Mouse (Mus musculus) liver, embryonic 16.5 days (tissue): Measurements from ENCODE around the gene Med12l. TPM values are rescaled to one million over a fixed set of nuclear protein-coding genes. Genes with fewer than 3 reads are reported as not detected.

Experiments used
- ATAC-seq: fragments of 200-750 bp; cut with Nextera tagmentation; 2 replicates; pipeline ENCODE4 v1.8.0; 2017; ENCODE audit warnings: low read depth, mild to moderate bottlenecking, moderate number of reproducible peaks, moderate library complexity
- H3K27ac ChIP-seq: fragments of 300-500 bp; sonication (generic); 2 replicates; pipeline ENCODE4 v1.5.1; 2014; ENCODE audit warnings: mild to moderate bottlenecking, low read length
- H3K27me3 ChIP-seq: fragments of 300-500 bp; sonication (generic); 2 replicates; pipeline ENCODE4 v1.6.1; 2014; ENCODE audit warnings: low read depth, low read length, mixed read lengths; ENCODE audit not compliant: control insufficient read depth, insufficient read depth
- H3K36me3 ChIP-seq: fragments of 300-500 bp; sonication (generic); 2 replicates; pipeline ENCODE4 v1.6.1; 2014; ENCODE audit warnings: mild to moderate bottlenecking; ENCODE audit not compliant: control insufficient read depth, insufficient read depth
- H3K4me1 ChIP-seq: fragments of 300-500 bp; sonication (generic); 2 replicates; pipeline ENCODE4 v1.6.1; 2014; ENCODE audit warnings: low read depth, low read length, mixed read lengths; ENCODE audit not compliant: control insufficient read depth
- H3K4me2 ChIP-seq: fragments of 300-500 bp; sonication (generic); 2 replicates; pipeline ENCODE4 v1.6.1; 2014; ENCODE audit warnings: low read depth, low read length, mixed read lengths
- H3K4me3 ChIP-seq: fragments of 300-500 bp; sonication (generic); 2 replicates; pipeline ENCODE4 v1.5.1; 2014; ENCODE audit warnings: low read depth, mild to moderate bottlenecking, low read length
- H3K9ac ChIP-seq: fragments of 300-500 bp; sonication (generic); 2 replicates; pipeline ENCODE4 v1.6.1; 2014; ENCODE audit warnings: low read depth, low read length
- H3K9me3 ChIP-seq: fragments of 300-500 bp; sonication (generic); replicated peaks from 2 replicates; pipeline ENCODE4 v1.6.1; 2016; ENCODE audit warnings: low read length; ENCODE audit not compliant: control insufficient read depth
- WGBS: fragments of 180-500 bp; shearing (Covaris S2); extraction: QIAGEN DNeasy Blood & Tissue Kit; methylation state at CpG from one replicate; pipeline ENCODE4 v1.1.7; 2014; ENCODE audit not compliant: insufficient replicate concordance; 5-methylcytosine and 5-hydroxymethylcytosine counted together
- polyA plus RNA-seq: library from polyadenylated mRNA; unstranded; fragments of >200 nt; fragmentation: Nextera tagmentation; extraction: Ambion mirVana; gene quantifications from 2 replicates; pipeline ENCODE4 v1.2.1, GENCODE M21; 2015

The Med12l gene
- polyA plus RNA-seq, 1 experiment from 2014 or later, result 0.73 TPM

DNA sequence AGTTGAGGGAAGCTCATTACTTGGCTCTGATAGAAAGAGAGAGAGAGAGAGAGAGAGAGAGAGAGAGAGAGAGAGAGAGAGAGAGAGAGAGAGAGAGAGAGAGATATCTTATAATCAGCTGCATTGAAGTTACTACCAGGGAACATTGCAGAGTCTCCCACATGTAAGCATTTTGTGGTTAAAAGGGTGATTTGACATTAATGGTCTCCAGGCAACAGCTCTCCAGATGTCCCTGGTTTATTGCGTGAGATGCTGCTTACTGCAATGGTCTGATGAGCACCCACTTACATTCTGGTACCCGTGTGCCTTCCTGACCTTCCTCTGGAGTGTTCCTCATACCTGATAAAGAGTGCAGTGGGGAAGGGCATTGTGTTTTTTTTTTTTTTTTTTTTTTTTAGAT, 149.3 kb downstream of the Med12l start:
- H3K36me3 ChIP-seq, result no peaks in the 10 kb centered on the region
- H3K27ac ChIP-seq, result no peak overlapping the region
- no peaks in the 10 kb centered on the region for H3K4me1 ChIP-seq
- no peaks in the 10 kb centered on the region for H3K27me3 ChIP-seq
- WGBS, result 46% methylated on average over 2 of the region's 2 CpGs
- no peaks in the 10 kb centered on the region for H3K9me3 ChIP-seq
- H3K4me2 ChIP-seq, result no peak overlapping the region
- H3K9ac ChIP-seq, result no peak overlapping the region
- no peak for ATAC-seq
- no peak overlapping the region for H3K4me3 ChIP-seq

DNA sequence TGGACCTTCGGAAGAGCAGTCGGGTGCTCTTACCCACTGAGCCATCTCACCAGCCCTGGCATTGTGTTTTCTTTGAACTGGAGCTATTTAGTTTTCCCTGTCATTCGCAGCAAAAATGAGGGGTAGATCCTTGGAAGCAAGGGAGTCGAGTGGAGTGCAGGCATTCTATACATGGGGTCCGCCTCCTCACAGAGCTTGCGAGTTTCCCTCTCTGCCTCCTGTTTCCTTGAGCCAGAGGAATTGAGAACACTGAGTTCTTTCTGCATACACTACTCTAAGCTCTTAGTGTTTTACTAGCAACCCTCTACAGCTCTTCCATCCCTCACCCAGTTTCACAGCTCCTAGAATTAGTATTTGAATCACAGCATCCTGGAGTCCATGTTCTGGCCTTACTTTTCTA, 149.8 kb downstream of the Med12l start:
- Histone ChIP-seq H3K27ac (no peak overlapping the region), H3K9ac (no peak overlapping the region), H3K4me3 (no peak overlapping the region), H3K9me3 (no peaks in the 10 kb centered on the region), H3K4me2 (no peak overlapping the region), H3K4me1 (no peaks in the 10 kb centered on the region), H3K27me3 (no peaks in the 10 kb centered on the region), H3K36me3 (no peaks in the 10 kb centered on the region)
- no peak for ATAC-seq
- 75% methylated on average over 6 of the region's 6 CpGs for WGBS

DNA sequence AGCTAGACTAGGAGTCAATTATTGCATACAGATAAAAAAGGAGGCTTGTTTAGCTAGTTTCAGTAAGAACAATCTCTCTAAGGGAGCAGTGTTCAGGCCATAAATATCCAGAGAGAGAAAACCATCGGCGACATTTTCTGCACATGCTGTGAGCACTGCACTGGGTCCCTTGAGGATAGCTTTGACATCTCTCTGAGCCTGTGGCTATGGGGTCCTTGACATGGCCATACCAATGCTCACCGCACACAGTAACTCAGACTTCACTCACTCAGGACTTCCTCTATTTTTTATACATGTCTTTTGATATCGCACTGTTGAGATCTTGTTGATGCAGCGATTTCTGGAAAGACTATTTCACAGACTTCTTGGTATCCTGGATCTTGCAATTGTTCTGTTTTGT, 151.4 kb downstream of the Med12l start:
- Histone ChIP-seq H3K4me1 (no peaks in the 10 kb centered on the region), H3K36me3 (no peaks in the 10 kb centered on the region), H3K27ac (no peak overlapping the region), H3K9ac (no peak overlapping the region), H3K4me3 (no peak overlapping the region), H3K9me3 (no peaks in the 10 kb centered on the region), H3K4me2 (no peak overlapping the region), H3K27me3 (no peaks in the 10 kb centered on the region)
- ATAC-seq, result no peak
- WGBS, result 72% methylated on average over 5 of the region's 5 CpGs

DNA sequence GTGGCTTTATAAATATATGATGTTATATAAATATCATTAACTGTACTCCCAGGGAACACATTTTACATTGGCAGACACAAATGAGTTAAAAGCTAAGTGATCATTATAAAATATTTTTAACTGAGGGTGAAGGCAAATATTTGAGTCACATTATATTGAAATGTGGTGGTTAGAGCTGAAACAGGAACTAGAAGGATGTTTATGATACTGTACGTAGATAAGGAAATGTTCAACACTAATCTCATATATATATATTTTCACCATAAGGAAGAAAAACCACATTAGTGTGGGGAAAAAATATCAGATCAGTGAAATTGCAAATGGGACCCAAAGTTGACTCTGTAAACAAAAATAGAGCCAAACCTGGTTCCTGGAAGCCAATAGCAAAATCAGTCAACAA, 154.8 kb downstream of the Med12l start:
- H3K9ac ChIP-seq, result no peak overlapping the region
- no peaks in the 10 kb centered on the region for H3K4me1 ChIP-seq
- no peak overlapping the region for H3K4me3 ChIP-seq
- no peaks in the 10 kb centered on the region for H3K27me3 ChIP-seq
- ATAC-seq, result no peak
- no peak overlapping the region for H3K27ac ChIP-seq
- no peaks in the 10 kb centered on the region for H3K9me3 ChIP-seq
- H3K4me2 ChIP-seq, result no peak overlapping the region
- WGBS, result 33% methylated on average over 1 of the region's 1 CpGs
- H3K36me3 ChIP-seq, result no peaks in the 10 kb centered on the region

DNA sequence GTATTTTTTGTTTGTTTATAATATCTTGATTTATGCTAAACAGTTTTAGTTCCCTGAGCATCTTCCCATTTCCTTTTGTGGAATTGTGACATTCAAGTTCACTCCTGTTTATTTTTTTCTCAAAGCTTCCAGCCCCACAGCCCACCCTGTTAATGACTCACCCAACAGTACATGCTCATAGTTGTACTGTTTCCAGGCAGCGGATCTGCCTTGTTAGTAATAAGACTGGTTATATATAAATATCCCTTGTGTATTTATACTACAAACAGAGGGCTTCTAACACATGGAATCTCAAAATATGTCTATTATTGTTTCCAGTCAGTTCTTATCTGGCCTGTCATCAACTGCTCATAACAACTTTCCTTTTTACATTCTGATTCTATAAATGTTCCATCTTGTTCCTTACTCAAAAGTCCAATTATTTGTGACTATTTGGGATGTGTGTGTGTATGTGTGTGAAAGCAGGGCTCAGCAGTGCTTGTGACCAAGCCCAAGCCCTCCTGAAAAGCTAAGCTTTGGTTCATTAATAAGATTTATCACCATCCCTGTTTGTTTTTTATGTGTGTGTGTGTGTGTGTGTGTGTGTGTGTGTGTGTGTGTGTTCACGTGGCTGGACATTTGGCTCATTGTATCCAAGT, 161.9 kb downstream of the Med12l start:
- WGBS, result 58% methylated on average over 2 of the region's 2 CpGs
- no peak overlapping the region for H3K4me3 ChIP-seq
- no peaks in the 10 kb centered on the region for H3K27me3 ChIP-seq
- ATAC-seq, result no peak
- no peak overlapping the region for H3K27ac ChIP-seq
- no peak overlapping the region for H3K4me2 ChIP-seq
- H3K9ac ChIP-seq, result no peak overlapping the region
- no peaks in the 10 kb centered on the region for H3K4me1 ChIP-seq
- H3K36me3 ChIP-seq, result no peaks in the 10 kb centered on the region
- H3K9me3 ChIP-seq, result no peaks in the 10 kb centered on the region

DNA sequence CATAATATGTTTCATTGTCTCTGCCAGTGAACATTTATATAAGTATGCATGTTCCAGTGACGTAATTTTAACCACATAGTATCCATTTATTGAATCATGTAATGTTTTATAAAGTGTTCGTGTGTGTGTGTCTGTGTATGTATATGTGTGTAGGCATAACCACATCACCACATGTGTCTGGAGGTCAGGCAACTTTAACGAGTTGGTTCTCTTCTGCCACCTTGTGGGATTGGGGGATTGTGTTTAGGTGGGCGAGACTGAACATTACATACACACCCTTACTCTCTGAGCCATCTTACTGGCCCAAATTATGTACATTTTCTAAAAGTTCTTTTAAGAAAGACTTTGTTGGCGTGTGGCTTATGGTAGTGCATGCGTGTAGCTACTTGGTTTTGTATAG, 162.9 kb downstream of the Med12l start:
- no peak overlapping the region for H3K4me2 ChIP-seq
- 0 out of 2 replicates have a peak, but pooled peaks have one; percentile 19 for ATAC-seq
- WGBS, result 52% methylated on average over 6 of the region's 6 CpGs
- H3K27me3 ChIP-seq, result no peaks in the 10 kb centered on the region
- H3K36me3 ChIP-seq, result no peaks in the 10 kb centered on the region
- no peak overlapping the region for H3K9ac ChIP-seq
- H3K4me1 ChIP-seq, result no peaks in the 10 kb centered on the region
- no peaks in the 10 kb centered on the region for H3K9me3 ChIP-seq
- no peak overlapping the region for H3K4me3 ChIP-seq
- H3K27ac ChIP-seq, result no peak overlapping the region

DNA sequence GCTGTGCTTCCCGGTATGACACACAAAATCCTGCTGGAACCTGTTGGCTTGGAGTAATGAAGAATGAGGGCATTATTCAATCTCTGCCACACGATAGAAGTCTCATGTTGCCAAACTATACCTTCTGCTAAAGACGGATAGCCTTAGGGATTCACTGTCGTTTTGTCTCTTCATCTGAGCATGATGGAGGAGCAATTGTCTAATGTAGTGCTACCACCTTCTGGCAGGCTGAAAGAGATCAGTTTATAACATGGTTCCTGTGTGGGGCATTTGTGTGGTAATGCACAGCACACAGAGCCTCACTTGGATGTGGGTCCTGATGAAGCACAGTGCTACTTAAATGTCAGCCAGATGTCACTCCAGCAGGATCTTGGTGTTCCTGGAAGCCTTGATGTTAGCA, 163.6 kb downstream of the Med12l start:
- no peak overlapping the region for H3K4me3 ChIP-seq
- no peak overlapping the region for H3K27ac ChIP-seq
- H3K4me2 ChIP-seq, result no peak overlapping the region
- ATAC-seq, result no peak
- WGBS, result 63% methylated on average over 4 of the region's 4 CpGs
- H3K27me3 ChIP-seq, result no peaks in the 10 kb centered on the region
- H3K4me1 ChIP-seq, result no peaks in the 10 kb centered on the region
- no peak overlapping the region for H3K9ac ChIP-seq
- H3K9me3 ChIP-seq, result no peaks in the 10 kb centered on the region
- no peaks in the 10 kb centered on the region for H3K36me3 ChIP-seq

DNA sequence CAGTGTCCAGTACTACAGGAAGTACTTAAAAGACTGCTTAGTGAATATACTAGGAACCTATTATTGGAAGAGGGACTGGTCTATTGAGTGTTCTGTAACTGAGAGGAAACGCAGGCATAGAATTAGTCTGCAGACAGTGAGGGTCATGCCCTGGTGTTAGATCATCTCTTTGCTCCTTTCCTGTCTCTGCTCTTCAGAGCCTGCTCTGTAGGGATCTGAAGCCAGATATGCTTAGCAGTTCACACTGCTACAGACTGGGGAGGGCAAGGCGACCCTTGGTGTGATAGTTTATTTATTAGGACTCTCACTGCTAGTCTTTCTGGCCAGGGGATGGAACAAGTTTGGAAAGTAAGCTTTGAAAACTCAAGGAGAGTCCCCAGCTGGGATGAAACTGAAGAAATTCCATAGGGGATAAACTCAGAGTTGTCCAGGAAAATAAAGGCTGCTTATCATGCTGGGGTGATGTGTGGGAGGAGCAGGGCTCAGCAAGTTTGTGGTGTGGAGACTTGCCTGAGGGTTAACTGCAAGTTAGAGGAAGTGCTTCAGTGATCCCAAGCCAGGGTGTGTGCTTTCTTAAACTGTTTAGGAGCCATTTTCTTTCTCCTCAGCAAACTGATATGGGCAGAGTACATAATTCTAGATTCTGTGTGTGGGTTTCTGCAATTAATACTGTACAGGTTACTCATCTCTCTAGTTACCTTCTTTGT, 164.4 kb downstream of the Med12l start:
- H3K27me3 ChIP-seq, result no peaks in the 10 kb centered on the region
- no peaks in the 10 kb centered on the region for H3K9me3 ChIP-seq
- WGBS, result 32% methylated on average over 2 of the region's 2 CpGs
- H3K4me2 ChIP-seq, result no peak overlapping the region
- no peaks in the 10 kb centered on the region for H3K36me3 ChIP-seq
- H3K27ac ChIP-seq, result no peak overlapping the region; the same call in none of the 2 replicates
- no peak for ATAC-seq
- H3K4me3 ChIP-seq, result no peak overlapping the region
- no peak overlapping the region for H3K9ac ChIP-seq
- H3K4me1 ChIP-seq, result no peaks in the 10 kb centered on the region

DNA sequence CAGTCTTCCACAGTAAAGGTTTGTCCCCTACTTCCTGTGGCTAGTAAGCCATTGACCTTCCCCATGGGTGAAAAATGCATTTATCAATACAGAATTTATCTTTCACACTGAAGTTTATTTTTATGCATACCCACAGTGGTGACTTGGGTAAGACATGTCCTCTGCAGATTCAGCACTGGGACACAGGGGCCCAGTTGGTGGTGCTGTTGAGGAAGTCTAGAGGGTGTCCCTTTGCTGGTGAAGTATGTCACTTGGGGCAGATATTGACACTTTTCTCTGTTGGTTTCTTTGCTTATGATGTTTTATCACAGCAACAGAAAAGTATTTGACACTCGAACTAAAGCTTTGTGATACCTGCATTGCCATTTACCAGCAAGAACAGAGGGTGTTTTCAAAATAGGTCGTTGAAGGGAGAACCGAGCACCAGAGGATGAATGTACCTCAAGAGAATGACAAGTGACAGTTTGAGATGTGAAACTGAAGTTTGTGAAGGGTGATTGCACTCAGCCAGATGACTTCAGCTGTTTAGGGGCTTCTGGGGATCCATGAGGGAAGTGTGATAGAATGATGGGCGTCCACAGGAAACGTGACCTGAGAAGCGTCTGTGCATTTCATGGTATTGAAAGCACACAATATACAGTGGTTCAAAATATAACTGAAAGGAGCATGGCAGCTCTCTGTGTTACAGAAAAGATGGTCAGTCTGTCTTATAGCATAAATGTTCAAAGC, 169.0 kb downstream of the Med12l start:
- no peaks in the 10 kb centered on the region for H3K9me3 ChIP-seq
- no peak for ATAC-seq
- no peak overlapping the region for H3K4me2 ChIP-seq
- H3K36me3 ChIP-seq, result no peaks in the 10 kb centered on the region
- H3K4me1 ChIP-seq, result no peaks in the 10 kb centered on the region; the same call in none of the 2 replicates
- H3K4me3 ChIP-seq, result no peak overlapping the region
- H3K27me3 ChIP-seq, result no peaks in the 10 kb centered on the region
- no peak overlapping the region for H3K27ac ChIP-seq
- H3K9ac ChIP-seq, result no peak overlapping the region
- WGBS, result 39% methylated on average over 6 of the region's 6 CpGs
